Mouse (Mus musculus) liver, adult 2 months (tissue): ENCODE results near the gene Il34.

Experiments used
- CTCF ChIP-seq: fragments of 200-500 bp; IDR thresholded peaks from 2 replicates; pipeline ENCODE4 v1.5.1; 2011; ENCODE audit warnings: low read depth, low read length, control low read depth
- POLR2A ChIP-seq: fragments of 200-500 bp; IDR thresholded peaks from 2 replicates; pipeline ENCODE4 v1.6.1; 2011; ENCODE audit warnings: low read length, control low read depth; ENCODE audit not compliant: insufficient read depth; ENCODE audit errors: extremely low read depth

DNA sequence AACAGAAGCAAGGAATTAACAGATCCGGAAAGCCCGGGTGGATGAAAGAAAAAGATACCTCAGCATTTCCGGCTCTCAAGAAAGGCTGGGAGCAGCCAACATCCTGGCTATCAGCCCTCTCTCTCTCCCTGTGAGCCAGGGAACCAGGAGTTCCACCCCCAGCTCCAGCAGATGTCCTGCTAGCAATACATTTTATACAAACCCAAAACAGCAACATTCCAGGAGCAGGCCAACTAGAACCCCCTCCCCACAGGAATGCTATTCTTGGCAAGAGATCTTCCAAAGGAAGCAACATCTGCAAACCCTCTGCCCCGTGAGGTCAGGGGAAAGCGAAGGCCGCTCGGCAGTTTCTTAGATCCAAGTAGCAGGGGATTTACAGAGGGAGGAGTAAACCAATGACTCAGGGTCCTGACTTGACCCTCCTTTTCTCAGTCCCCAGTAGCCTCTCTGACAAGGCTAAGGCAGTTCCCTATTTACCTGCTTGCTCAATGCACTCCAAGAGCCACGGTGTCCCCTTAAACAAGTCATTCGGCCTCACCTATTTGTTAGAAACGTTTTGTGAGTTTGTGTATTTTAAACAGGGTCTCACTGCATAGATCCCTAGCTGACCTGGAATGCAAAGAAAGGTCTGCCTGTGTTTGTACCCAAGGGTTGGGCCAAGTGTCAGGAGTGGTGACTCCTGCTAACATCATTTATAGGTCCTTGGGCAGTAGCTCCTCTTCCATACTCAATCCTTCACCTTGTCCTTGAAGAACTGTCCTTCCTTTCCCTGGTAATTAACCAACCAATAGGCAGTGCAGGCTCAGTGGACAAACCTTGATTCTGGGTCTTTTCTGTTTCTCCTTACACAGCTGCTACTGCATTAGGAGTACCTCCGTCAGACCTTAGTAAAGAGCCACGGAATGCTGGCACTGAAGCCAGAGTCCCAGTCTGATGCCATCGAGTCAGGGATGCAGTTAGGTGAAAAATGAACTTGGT is 3.1 kb upstream of the Il34 start:
- TF ChIP-seq CTCF (no peak), POLR2A (no peak)
